Comparison of ENCODE assay signal across 9 mouse cellular contexts in the genomic region with DNA sequence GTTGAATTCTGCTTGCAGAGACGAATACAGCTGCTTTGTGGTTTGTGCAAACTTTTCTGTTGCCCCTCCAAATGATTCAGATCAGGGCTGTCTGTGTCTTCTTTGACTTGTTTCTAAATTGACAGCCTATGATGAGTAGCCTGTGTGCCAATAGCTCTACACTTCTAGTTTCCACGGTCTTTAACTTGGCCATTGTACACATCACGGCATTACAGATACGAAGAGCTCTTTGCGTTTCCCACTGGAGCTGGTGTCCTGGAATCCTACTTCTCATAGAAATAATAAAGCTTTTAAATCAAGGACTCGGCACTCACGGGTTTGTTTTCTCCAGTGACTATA. TPM values are rescaled to one million over a fixed set of nuclear protein-coding genes. Genes with fewer than 3 reads are reported as not detected.
DNase-seq lines count a peak whose midpoint lies in the region; ATAC-seq and TF ChIP-seq lines count a peak whose summit lies in the region.
"Had no signal": no experiment of that assay in that cellular context is flagged by ENCODE, and none has a peak within 500 bp of the region (broad histone marks: within the 10 kb centered on the region; RNA-seq: fewer than 3 reads in every experiment).

No protein-coding gene starts in this region.

- no peaks in the 10 kb centered on the region for H3K4me1 ChIP-seq in liver, embryonic 13.5 days (replicated peaks)
- no peaks in the 10 kb centered on the region for H3K4me1 ChIP-seq in liver, embryonic 12.5 days
- H3K4me1 ChIP-seq in intestine, embryonic 14.5 days (replicated peaks; ENCODE audit: control insufficient read depth, insufficient read depth, low read length): no peaks in the 10 kb centered on the region
- peaks cover 12% of the 10 kb centered on the region for H3K4me1 ChIP-seq in neural tube, embryonic 15.5 days

- TF ChIP-seq CTCF in gastrocnemius, adult 2 months (IDR thresholded peaks at IDR 0.05): no peak

- no peaks in the 10 kb centered on the region for H3K36me3 ChIP-seq in liver, embryonic 13.5 days
- no peaks in the 10 kb centered on the region for H3K36me3 ChIP-seq in liver, embryonic 12.5 days
- no peaks in the 10 kb centered on the region for H3K36me3 ChIP-seq in intestine, embryonic 14.5 days (ENCODE audit: control insufficient read depth, insufficient read depth, low read length)
- H3K36me3 ChIP-seq in neural tube, embryonic 15.5 days: no peaks in the 10 kb centered on the region

- intact Hi-C loops in gastrocnemius, adult 2 months (cut with DNase I): no loop called here
- intact Hi-C loops in gastrocnemius, postnatal 14 days (cut with DNase I; ENCODE audit: low total_unique reads): no loop called here

- H3K9ac ChIP-seq in liver, embryonic 13.5 days: no peak overlapping the region
- H3K9ac ChIP-seq in liver, embryonic 12.5 days: no peak overlapping the region
- no peak overlapping the region for H3K9ac ChIP-seq in intestine, embryonic 14.5 days (ENCODE audit: low read length)
- H3K9ac ChIP-seq in neural tube, embryonic 15.5 days (replicated peaks): no peak overlapping the region

- no peaks in the 10 kb centered on the region for H3K27me3 ChIP-seq in liver, embryonic 13.5 days
- no peaks in the 10 kb centered on the region for H3K27me3 ChIP-seq in liver, embryonic 12.5 days (replicated peaks)
- no peaks in the 10 kb centered on the region for H3K27me3 ChIP-seq in intestine, embryonic 14.5 days (replicated peaks; ENCODE audit: control insufficient read depth, insufficient read depth, low read length)
- H3K27me3 ChIP-seq in neural tube, embryonic 15.5 days (replicated peaks): no peaks in the 10 kb centered on the region

- DNase-seq in gastrocnemius, adult 2 months: no peak
- no peak for DNase-seq in gastrocnemius, postnatal 14 days
- no peak for DNase-seq in liver, embryonic 13.5 days
- DNase-seq in intestine, embryonic 14.5 days (ENCODE audit: low spot score): no peak
- no peak for DNase-seq in left cerebral cortex, adult 11 months (ENCODE audit: low spot score)

- 0 out of 2 replicates have a peak overlapping the region, but pooled peaks have one; percentile 9 for H3K4me3 ChIP-seq in gastrocnemius, adult 2 months
- H3K4me3 ChIP-seq in liver, embryonic 13.5 days (replicated peaks): no peak overlapping the region
- H3K4me3 ChIP-seq in liver, embryonic 12.5 days: no peak overlapping the region
- H3K4me3 ChIP-seq in intestine, embryonic 14.5 days (ENCODE audit: low read depth, low read length): 0 out of 2 replicates have a peak overlapping the region, but pooled peaks have one; percentile 4
- H3K4me3 ChIP-seq in neural tube, embryonic 15.5 days (replicated peaks): no peak overlapping the region

- H3K9me3 ChIP-seq in liver, embryonic 13.5 days (replicated peaks): no peaks in the 10 kb centered on the region
- no peaks in the 10 kb centered on the region for H3K9me3 ChIP-seq in liver, embryonic 12.5 days (replicated peaks)
- H3K9me3 ChIP-seq in intestine, embryonic 14.5 days (ENCODE audit: control insufficient read depth, low read length): no peaks in the 10 kb centered on the region
- H3K9me3 ChIP-seq in neural tube, embryonic 15.5 days (replicated peaks): no peaks in the 10 kb centered on the region

- ATAC-seq in liver, embryonic 13.5 days (ENCODE audit: low read depth): no peak
- no peak for ATAC-seq in liver, embryonic 12.5 days
- no peak for ATAC-seq in intestine, embryonic 14.5 days (replicated peaks; ENCODE audit: low FRiP score, low TSS enrichment, low read depth)
- no peak; the same call in 1 of the 2 replicates for ATAC-seq in neural tube, embryonic 15.5 days (ENCODE audit: low FRiP score)
- no peak for ATAC-seq in cerebellum, adult (ENCODE audit: insufficient number of reproducible peaks, low FRiP score, low TSS enrichment)

- 64% methylated on average over 7 of the region's 7 CpGs for WGBS in liver, embryonic 13.5 days (ENCODE audit: insufficient replicate concordance)
- whole genome bisulfite sequencing in liver, embryonic 12.5 days (ENCODE audit: insufficient replicate concordance): 65% methylated on average over 7 of the region's 7 CpGs
- 64% methylated on average over 7 of the region's 7 CpGs for WGBS in intestine, embryonic 14.5 days
- WGBS in neural tube, embryonic 15.5 days: 51% methylated on average over 7 of the region's 7 CpGs

- H3K4me2 ChIP-seq in liver, embryonic 13.5 days: 0 out of 2 replicates have a peak overlapping the region, but pooled peaks have one; percentile 8
- no peak overlapping the region for H3K4me2 ChIP-seq in liver, embryonic 12.5 days
- H3K4me2 ChIP-seq in intestine, embryonic 14.5 days (ENCODE audit: low read length): peak overlapping the region; percentile 29
- peak overlapping the region; percentile 44 for H3K4me2 ChIP-seq in neural tube, embryonic 15.5 days

- no peak overlapping the region for H3K27ac ChIP-seq in gastrocnemius, adult 2 months
- no peak overlapping the region for H3K27ac ChIP-seq in liver, embryonic 13.5 days
- H3K27ac ChIP-seq in liver, embryonic 12.5 days: no peak overlapping the region
- H3K27ac ChIP-seq in intestine, embryonic 14.5 days (ENCODE audit: low read depth): no peak overlapping the region
- H3K27ac ChIP-seq in neural tube, embryonic 15.5 days (replicated peaks): 0 out of 2 replicates have a peak overlapping the region, but pooled peaks have one; percentile 2
- H3K27ac ChIP-seq: macrophage had no signal

RNA-seq across cellular contexts. Expression of a gene that starts 0.3 kb away (rescaled TPM):
- under 1 TPM; 0.10 to 0.20 TPM for total RNA-seq in gastrocnemius, adult 2 months (2021)
- total RNA-seq in gastrocnemius, postnatal 14 days (2021): under 1 TPM in 1 of 2 experiments, not detected in 1; 0.18 TPM
- polyA plus RNA-seq in liver, embryonic 13.5 days (2015; fragmentation: Nextera tagmentation; extraction: Ambion mirVana): 0.14 and 0.19 TPM in 2 replicates
- 0.16 and 0.17 TPM in 2 replicates for polyA plus RNA-seq in liver, embryonic 12.5 days (2016; fragmentation: Nextera tagmentation; extraction: Ambion mirVana)
- 0.84 and 1.7 TPM in 2 replicates for polyA plus RNA-seq in intestine, embryonic 14.5 days (2014; fragmentation: Nextera tagmentation; extraction: Ambion mirVana)
- polyA plus RNA-seq in neural tube, embryonic 15.5 days (2015; fragmentation: Nextera tagmentation; extraction: Ambion mirVana): 0.14 and 0.45 TPM in 2 replicates

Comparison
In these comparisons a context has a peak if more than half of its experiments do, and no peak if none do; other contexts are left out.
1. H3K4me3 ChIP-seq: peak in gastrocnemius, adult 2 months (single experiment) and intestine, embryonic 14.5 days (single experiment); none in liver, embryonic 13.5 days (single experiment), liver, embryonic 12.5 days (single experiment) and neural tube, embryonic 15.5 days (single experiment).